Comparison of ENCODE assay signal across 47 mouse cellular contexts in genomic region chr4:151059566-151059965, GRCm38 (mm10). TPM values are rescaled to one million over a fixed set of nuclear protein-coding genes. Genes with fewer than 3 reads are reported as not detected.
"Had no signal": no experiment of that assay in that cellular context is flagged by ENCODE, and none has a peak within 500 bp of the region (broad histone marks: within the 10 kb centered on the region; RNA-seq: fewer than 3 reads in every experiment).

No protein-coding gene starts in this region.

- H3K4me2 ChIP-seq: heart, embryonic 13.5 days; heart, embryonic 15.5 days; hindbrain, embryonic 12.5 days; hindbrain, embryonic 13.5 days; hindbrain, embryonic 14.5 days; hindbrain, embryonic 15.5 days; intestine, embryonic 15.5 days; kidney, embryonic 15.5 days had no signal

- DNase-seq: heart, postnatal 10 days; heart, postnatal 14 days; heart, postnatal 36 days; heart, postnatal 4 days; kidney, adult 11 months; kidney, adult 18-20 months; kidney, adult 2 months; kidney, adult 8-10 months; kidney, adult 9 months; kidney, postnatal 10 days; kidney, postnatal 14 days; kidney, postnatal 25 days; kidney, postnatal 36 days; kidney, postnatal 4 days; layer of hippocampus, adult 9-11 months; layer of hippocampus, postnatal 36 days had no signal

- ATAC-seq: hindbrain, embryonic 16.5 days; hindbrain, postnatal 0 days; inflammation-experienced regulatory T-cells, adult 6 months; intestine, embryonic 15.5 days; intestine, embryonic 16.5 days; intestine, postnatal 0 days had no signal

- H3K9ac ChIP-seq: heart, embryonic 13.5 days; heart, embryonic 15.5 days; hindbrain, embryonic 12.5 days; hindbrain, embryonic 13.5 days; hindbrain, embryonic 14.5 days; hindbrain, embryonic 15.5 days; intestine, embryonic 15.5 days; kidney, embryonic 15.5 days had no signal

- H3K9me3 ChIP-seq: heart, embryonic 13.5 days; heart, embryonic 15.5 days; hindbrain, embryonic 10.5 days; hindbrain, embryonic 12.5 days; hindbrain, embryonic 13.5 days; hindbrain, embryonic 15.5 days had no signal

- H3K27ac ChIP-seq: heart, embryonic 13.5 days; heart, embryonic 15.5 days; hindbrain, embryonic 10.5 days; hindbrain, embryonic 12.5 days; hindbrain, embryonic 14.5 days; hindbrain, postnatal 0 days; intestine, embryonic 15.5 days; kidney, embryonic 15.5 days; kidney, postnatal 0 days; left cerebral cortex, adult 2 months had no signal

- H3K27me3 ChIP-seq: heart, embryonic 13.5 days; heart, embryonic 15.5 days; hindbrain, embryonic 12.5 days; hindbrain, embryonic 13.5 days; hindbrain, embryonic 15.5 days; intestine, embryonic 15.5 days; kidney, embryonic 15.5 days had no signal

- H3K4me3 ChIP-seq: heart, embryonic 13.5 days; heart, embryonic 15.5 days; hindbrain, embryonic 10.5 days; hindbrain, embryonic 12.5 days; hindbrain, embryonic 13.5 days; hindbrain, embryonic 15.5 days; intestine, embryonic 15.5 days; kidney, embryonic 15.5 days; layer of hippocampus, adult 2 months; left cerebral cortex, adult 2 months had no signal

RNA-seq across cellular contexts. Expression of gene Gm13090, which starts 29.8 kb away (rescaled TPM):
- total RNA-seq: heart, postnatal 10 days; heart, postnatal 14 days; heart, postnatal 25 days; heart, postnatal 36 days; heart, postnatal 4 days; hematopoietic stem cell, adult 5-6 weeks; hindbrain, postnatal 0 days; layer of hippocampus, adult 18-20 months; layer of hippocampus, adult 2 months; layer of hippocampus, adult 8-10 months; layer of hippocampus, postnatal 10 days; layer of hippocampus, postnatal 14 days; layer of hippocampus, postnatal 25 days; layer of hippocampus, postnatal 36 days; left cerebral cortex, adult 18-20 months; left cerebral cortex, adult 2 months; left cerebral cortex, adult 8-10 months had no signal
- polyA plus RNA-seq: heart, embryonic 13.5 days; heart, embryonic 14.5 days; heart, embryonic 15.5 days; hindbrain, embryonic 10.5 days; hindbrain, embryonic 12.5 days; hindbrain, embryonic 13.5 days; hindbrain, embryonic 15.5 days; hindbrain, embryonic 16.5 days; hindbrain, postnatal 0 days; inflammation-experienced regulatory T-cells, adult 6 months; intestine, embryonic 14.5 days; intestine, embryonic 15.5 days; intestine, embryonic 16.5 days; intestine, postnatal 0 days; kidney, adult 2 months; kidney, embryonic 14.5 days; kidney, embryonic 15.5 days; kidney, embryonic 16.5 days; large intestine, adult 2 months had no signal
